ENCODE assay signal across 10 mouse cellular contexts in the genomic region with DNA sequence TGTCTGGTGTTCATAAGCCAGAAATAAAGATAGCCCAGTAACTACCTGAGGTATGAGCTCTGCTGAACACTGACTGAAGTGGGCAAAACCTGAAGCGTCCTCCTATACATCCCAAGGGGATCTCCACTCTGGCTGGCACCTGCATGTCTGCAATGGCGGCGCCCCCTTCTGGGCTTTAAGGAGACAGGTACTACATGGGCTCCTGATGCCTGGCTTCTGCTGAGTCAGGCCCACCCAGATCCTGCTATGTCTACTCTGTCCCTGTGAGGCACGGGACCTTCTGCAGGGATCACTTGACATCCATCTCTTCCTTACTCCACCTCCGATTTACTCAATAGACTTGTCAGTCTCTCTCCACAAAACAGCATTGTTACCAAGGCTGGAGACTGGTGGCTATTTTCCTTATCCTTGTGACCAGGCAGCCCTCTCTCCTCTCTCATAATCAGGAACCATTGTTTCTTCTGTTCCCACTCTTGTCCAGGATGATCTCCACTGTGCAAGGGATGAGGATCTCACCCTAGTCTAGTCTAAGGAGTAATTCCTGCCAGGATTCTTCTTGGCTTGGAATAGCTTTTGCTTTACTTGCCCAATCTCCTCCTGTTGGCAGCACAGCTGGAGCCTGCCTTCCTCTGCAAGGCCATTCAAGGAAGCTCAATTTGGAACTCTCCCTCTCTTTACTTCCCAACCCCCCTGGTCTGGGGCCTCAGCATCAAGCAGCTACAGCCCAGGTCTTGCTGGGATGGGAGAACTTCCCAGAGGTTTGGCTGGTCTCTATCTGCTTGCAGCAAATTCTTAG. TPM values are rescaled to one million over a fixed set of nuclear protein-coding genes. Genes with fewer than 3 reads are reported as not detected.
DNase-seq lines count a peak whose midpoint lies in the region; ATAC-seq and TF ChIP-seq lines count a peak whose summit lies in the region.
"Not testable (repeated sequence)": the region's sequence is repeated elsewhere in the genome, so short reads cannot be mapped to it uniquely, and the experiment has no call there.
"Had no signal": no experiment of that assay in that cellular context is flagged by ENCODE, and none has a peak within 500 bp of the region (broad histone marks: within the 10 kb centered on the region; RNA-seq: fewer than 3 reads in every experiment).

No protein-coding gene starts in this region.

- DNase-seq in CD4-positive, CD25-positive, alpha-beta regulatory T cell, adult 2 months (ENCODE audit: low read depth, low spot score) = peak; percentile 57
- DNase-seq in MEL (ENCODE audit: low read depth, low spot score); heart, adult 2 months; liver, adult 2 months (ENCODE audit: extremely low read depth, low read depth, low spot score); thymus, adult 2 months: not testable (repeated sequence)

- not testable (repeated sequence) for H3K79me2 ChIP-seq in MEL (ENCODE audit: control insufficient read depth, insufficient read depth, low read length, poor library complexity); heart, adult 2 months (replicated peaks; ENCODE audit: control insufficient read depth, insufficient read depth, low read length); liver, adult 2 months (ENCODE audit: control insufficient read depth, insufficient read depth, low read length)

- ATAC-seq in embryonic facial prominence, embryonic 12.5 days (ENCODE audit: insufficient number of reproducible peaks, insufficient read depth, low FRiP score, low TSS enrichment) = 0 out of 2 replicates have a peak, but pooled peaks have one; percentile 15
- ATAC-seq in megakaryocyte-erythroid progenitor cell, adult 5-6 weeks (replicated peaks; ENCODE audit: low FRiP score, low TSS enrichment, poor library complexity, severe bottlenecking) = 0 out of 2 replicates have a peak, but pooled peaks have one; percentile 48

- not testable (repeated sequence) for H3K9ac ChIP-seq in MEL (ENCODE audit: control insufficient read depth, low read depth, low read length, poor library complexity, severe bottlenecking); embryonic facial prominence, embryonic 12.5 days; heart, adult 2 months (ENCODE audit: low read depth, low read length); liver, adult 2 months (ENCODE audit: low read depth, low read length)

- not testable (repeated sequence) for TF ChIP-seq POLR2A in MEL (IDR thresholded peaks at IDR 0.05; ENCODE audit: control insufficient read depth in 1 of 2, insufficient read depth in 1 of 2, low read depth in 1 of 2, low read length in 2 of 2, poor library complexity in 1 of 2); heart, adult 2 months (IDR thresholded peaks at IDR 0.05; ENCODE audit: insufficient read depth, low read depth, low read length); liver, adult 2 months (IDR thresholded peaks at IDR 0.05; ENCODE audit: extremely low read depth, insufficient read depth, low read length); thymus, adult 2 months (IDR thresholded peaks at IDR 0.05; ENCODE audit: control insufficient read depth, extremely low read depth, insufficient read depth, low read length, poor library complexity)

- not testable (repeated sequence) for H3K4me3 ChIP-seq in MEL (ENCODE audit: control insufficient read depth in 1 of 2, insufficient read depth in 1 of 2, low read depth in 2 of 2, low read length in 2 of 2); embryonic facial prominence, embryonic 12.5 days; heart, adult 2 months; liver, adult 2 months (ENCODE audit: insufficient read depth, low read depth, low read length); thymus, adult 2 months (ENCODE audit: control insufficient read depth, insufficient read depth, low read length)

- not testable (repeated sequence) for H3K27me3 ChIP-seq in MEL (ENCODE audit: control insufficient read depth in 1 of 2, insufficient read depth in 2 of 2, low read length in 2 of 2); embryonic facial prominence, embryonic 12.5 days; heart, adult 2 months (ENCODE audit: control insufficient read depth, insufficient read depth, low read length); liver, adult 2 months (ENCODE audit: control insufficient read depth, insufficient read depth, low read length); thymus, adult 2 months (ENCODE audit: control insufficient read depth, insufficient read depth, low read length)

- WGBS in embryonic facial prominence, embryonic 12.5 days = 60% methylated on average over 5 of the region's 5 CpGs
- 77% methylated on average over 5 of the region's 5 CpGs for WGBS in heart, adult 2 months
- 83% methylated on average over 5 of the region's 5 CpGs for WGBS in liver, adult 2 months
- WGBS in thymus, adult 2 months = 91% methylated on average over 5 of the region's 5 CpGs

- not testable (repeated sequence) for H3K27ac ChIP-seq in MEL (ENCODE audit: control insufficient read depth, low read depth, low read length); embryonic facial prominence, embryonic 12.5 days; heart, adult 2 months; liver, adult 2 months (replicated peaks; ENCODE audit: insufficient read depth, low read depth, low read length); thymus, adult 2 months (ENCODE audit: control insufficient read depth, insufficient read depth, low read length)

- intact Hi-C loops in heart, adult 2 months (cut with DNase I) = loop anchor here (2.0 kb wide), 1 partner anchor 137 kb away; no protein-coding TSS in a partner anchor

- not testable (repeated sequence) for TF ChIP-seq EP300 in MEL (IDR thresholded peaks at IDR 0.05; ENCODE audit: low read depth in 1 of 2, low read length in 2 of 2); heart, adult 2 months (IDR thresholded peaks at IDR 0.05; ENCODE audit: insufficient read depth, low read depth, low read length)

- not testable (repeated sequence) for H3K4me2 ChIP-seq in embryonic facial prominence, embryonic 12.5 days (replicated peaks)

- not testable (repeated sequence) for TF ChIP-seq RAD21 in MEL (IDR thresholded peaks at IDR 0.05; ENCODE audit: low read depth, low read length)

- not testable (repeated sequence) for H3K36me3 ChIP-seq in MEL (ENCODE audit: control insufficient read depth in 1 of 2, insufficient read depth in 2 of 2, low read length in 2 of 2); heart, adult 2 months (ENCODE audit: control insufficient read depth, insufficient read depth, low read length); thymus, adult 2 months (ENCODE audit: control insufficient read depth, insufficient read depth, low read length)
- H3K36me3 ChIP-seq in embryonic facial prominence, embryonic 12.5 days = peaks cover 11% of the 10 kb centered on the region
- H3K36me3 ChIP-seq in liver, adult 2 months (ENCODE audit: control insufficient read depth, insufficient read depth, low read length) = peaks cover 26% of the 10 kb centered on the region

- peak; percentile 19 to 56 (median 37); a peak in 5 of 6 replicates for TF ChIP-seq CTCF in MEL (IDR thresholded peaks at IDR 0.05 in 2 of 3, conservative IDR thresholded peaks at IDR 0.05 in 1 of 3; ENCODE audit: control insufficient read depth in 1 of 3, insufficient read depth in 1 of 3, low read depth in 2 of 3, low read length in 3 of 3, poor library complexity in 1 of 3, severe bottlenecking in 1 of 3)
- peak; percentile 10; the same call in 1 of the 2 replicates for TF ChIP-seq CTCF in heart, adult 2 months (IDR thresholded peaks at IDR 0.05)
- TF ChIP-seq CTCF in liver, adult 2 months (IDR thresholded peaks at IDR 0.05; ENCODE audit: low read depth, low read length) = peak; percentile 8; the same call in 1 of the 2 replicates
- 0 out of 2 replicates have a peak, but pooled peaks have one; percentile 24 for TF ChIP-seq CTCF in thymus, adult 2 months (IDR thresholded peaks at IDR 0.05; ENCODE audit: borderline replicate concordance, control insufficient read depth, extremely low read depth, insufficient read depth, low read length, poor library complexity)

- not testable (repeated sequence) for H3K4me1 ChIP-seq in MEL (ENCODE audit: control insufficient read depth in 1 of 2, insufficient read depth in 2 of 2, low read length in 2 of 2); embryonic facial prominence, embryonic 12.5 days; heart, adult 2 months (ENCODE audit: control insufficient read depth, insufficient read depth, low read length); liver, adult 2 months (ENCODE audit: control insufficient read depth, insufficient read depth, low read length); thymus, adult 2 months (replicated peaks; ENCODE audit: control insufficient read depth, insufficient read depth, low read length)

- H3K9me3 ChIP-seq in MEL (replicated peaks; ENCODE audit: insufficient read depth, low read length); embryonic facial prominence, embryonic 12.5 days: not testable (repeated sequence)

RNA-seq across cellular contexts. Expression of a gene that starts 15.1 kb away (rescaled TPM):
- not detected in 2 replicates for total RNA-seq in MEL (2012; rRNA removed)
- polyA plus RNA-seq in MEL (2012; ENCODE audit: insufficient read depth in 1 of 2, insufficient read length in 2 of 2, low read depth in 1 of 2, low replicate concordance in 2 of 2, missing spikeins in 1 of 2) = not detected
- polyA plus RNA-seq in embryonic facial prominence, embryonic 12.5 days (2016; fragmentation: Nextera tagmentation; extraction: Ambion mirVana) = 0.28 and 0.74 TPM in 2 replicates
- total RNA-seq in heart, adult 2 months (2021) = 1 to 10 TPM; 2.6 TPM
- polyA plus RNA-seq in heart, adult 2 months (2012; rRNA removed) = 4.4 and 5.5 TPM in 2 replicates
- total RNA-seq in liver, adult 2 months (2014; rRNA removed) = 2.2 and 3.2 TPM in 2 replicates
- polyA plus RNA-seq in liver, adult 2 months (2012; rRNA removed) = 2.4 and 2.7 TPM in 2 replicates
- 5.5 and 12.6 TPM in 2 replicates for total RNA-seq in megakaryocyte-erythroid progenitor cell, adult 5-6 weeks (2014; fragmentation: Nextera tagmentation)
- total RNA-seq in megakaryocyte-erythroid progenitor cell, adult 5-6 weeks (2017) = 1.5 TPM in 1 of 2 replicates, not detected in the other
- polyA plus RNA-seq in thymus, adult 2 months (2012; rRNA removed) = 9.2 and 11.1 TPM in 2 replicates
- polyA plus RNA-seq: G1E; hindbrain, embryonic 12.5 days; neural tube, embryonic 12.5 days had no signal

RNA-seq across cellular contexts. Expression of a gene that starts 17.4 kb away (rescaled TPM):
- 10.2 and 11.8 TPM in 2 replicates for total RNA-seq in MEL (2012; rRNA removed)
- 10 to 100 TPM in 1 of 2 experiments, not detected in 1; 12.5 TPM for polyA plus RNA-seq in MEL (2012; ENCODE audit: insufficient read depth in 1 of 2, insufficient read length in 2 of 2, low read depth in 1 of 2, low replicate concordance in 2 of 2, missing spikeins in 1 of 2)
- 9.0 and 10.5 TPM in 2 replicates for polyA plus RNA-seq in embryonic facial prominence, embryonic 12.5 days (2016; fragmentation: Nextera tagmentation; extraction: Ambion mirVana)
- 10 to 100 TPM; 20.9 to 23.7 TPM for total RNA-seq in heart, adult 2 months (2021)
- polyA plus RNA-seq in heart, adult 2 months (2012; rRNA removed) = 21.6 and 31.4 TPM in 2 replicates
- total RNA-seq in liver, adult 2 months (2014; rRNA removed) = 19.7 and 20.8 TPM in 2 replicates
- polyA plus RNA-seq in liver, adult 2 months (2012; rRNA removed) = 14.7 and 17.0 TPM in 2 replicates
- 6.3 and 10.5 TPM in 2 replicates for total RNA-seq in megakaryocyte-erythroid progenitor cell, adult 5-6 weeks (2014; fragmentation: Nextera tagmentation)
- total RNA-seq in megakaryocyte-erythroid progenitor cell, adult 5-6 weeks (2017) = 7.0 and 11.2 TPM in 2 replicates
- polyA plus RNA-seq in thymus, adult 2 months (2012; rRNA removed) = 16.4 and 18.8 TPM in 2 replicates
